Mouse (Mus musculus) monocyte, adult 2 months (primary cell): ENCODE measurements around the gene Leap2.

Source experiments
- DNase-seq, 2 experiments: peaks; one replicate each; pipeline ENCODE4 v3.0.0; 2022; ENCODE audit warnings: low spot score in 2 of 2, low read depth in 1 of 2

Gene Leap2

DNA sequence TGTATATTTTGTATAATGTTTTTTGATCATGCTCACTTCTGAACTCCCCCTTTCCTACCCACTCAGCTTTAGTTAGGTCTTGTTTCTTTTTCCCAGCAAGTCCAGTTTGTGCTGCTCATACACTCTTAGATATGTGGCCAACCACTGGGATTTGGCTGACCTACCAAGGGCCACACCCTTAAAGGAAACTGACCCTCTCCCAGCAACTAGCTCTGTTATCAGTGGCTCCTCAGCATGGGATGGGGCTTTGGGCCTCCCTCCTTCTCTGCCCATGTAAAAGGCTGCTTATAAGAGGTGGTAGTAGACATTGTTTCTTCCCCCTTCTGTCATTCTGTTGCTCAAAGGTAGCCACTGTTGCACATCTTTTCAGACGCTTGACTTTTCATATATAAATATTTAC is 44.1 kb downstream of the Leap2 start:
- no peak for DNase-seq
